Mouse (Mus musculus): ENCODE results near the gene Gprc5d. TPM values are rescaled to one million over a fixed set of nuclear protein-coding genes. Genes with fewer than 3 reads are reported as not detected.

Gprc5d gene
- polyA plus RNA-seq, 1 experiment: 0.07 TPM

- no peak for DNase-seq (ENCODE audit: low spot score)
These were observed 18.5 kb upstream of the Gprc5d start for GRCm38 (mm10) chr6:135136439-135137161.

GRCm38 (mm10) chr6:135135735-135136134, 17.7 kb upstream of the Gprc5d start:
- no peak for DNase-seq (ENCODE audit: low spot score)

GRCm38 (mm10) chr6:135133486-135133885, 15.4 kb upstream of the Gprc5d start:
- DNase-seq (ENCODE audit: low spot score): no peak

GRCm38 (mm10) chr6:135133086-135133485, 15.0 kb upstream of the Gprc5d start:
- no peak for DNase-seq (ENCODE audit: low spot score)

GRCm38 (mm10) chr6:135124755-135125380, 6.8 kb upstream of the Gprc5d start:
- DNase-seq (ENCODE audit: low spot score): no peak

GRCm38 (mm10) chr6:135116479-135116878, 1.6 kb downstream of the Gprc5d start:
- no peak for DNase-seq (ENCODE audit: low spot score)

- no peak for DNase-seq (ENCODE audit: low spot score)
These were observed 5.0 kb downstream of the Gprc5d start for GRCm38 (mm10) chr6:135113114-135113436.

- no peak for DNase-seq (ENCODE audit: low spot score)
These were observed 5.5 kb downstream of the Gprc5d start for GRCm38 (mm10) chr6:135112411-135113113.

GRCm38 (mm10) chr6:135107014-135107413, 11.1 kb downstream of the Gprc5d start:
- no peak for DNase-seq (ENCODE audit: low spot score)

- DNase-seq (ENCODE audit: low spot score): no peak
These were observed 15.3 kb downstream of the Gprc5d start for GRCm38 (mm10) chr6:135102736-135103303.

- no peak for DNase-seq (ENCODE audit: low spot score)
These were observed 17.2 kb downstream of the Gprc5d start for GRCm38 (mm10) chr6:135100787-135101472.

GRCm38 (mm10) chr6:135092798-135093470, 25.1 kb downstream of the Gprc5d start:
- no peak for DNase-seq (ENCODE audit: low spot score)

GRCm38 (mm10) chr6:135090661-135091060, 27.4 kb downstream of the Gprc5d start:
- no peak for DNase-seq (ENCODE audit: low spot score)

- DNase-seq (ENCODE audit: low spot score): no peak
These were observed 28.3 kb downstream of the Gprc5d start for GRCm38 (mm10) chr6:135089786-135090185.

GRCm38 (mm10) chr6:135087721-135088451, 30.2 kb downstream of the Gprc5d start:
- DNase-seq (ENCODE audit: low spot score): peak; percentile 57

- no peak for DNase-seq (ENCODE audit: low spot score)
These were observed 32.4 kb downstream of the Gprc5d start for GRCm38 (mm10) chr6:135085703-135086102.

GRCm38 (mm10) chr6:135083991-135084502, 34.0 kb downstream of the Gprc5d start:
- no peak for DNase-seq (ENCODE audit: low spot score)

- no peak for DNase-seq (ENCODE audit: low spot score)
These were observed 39.7 kb downstream of the Gprc5d start for GRCm38 (mm10) chr6:135078420-135078819.

- DNase-seq (ENCODE audit: low spot score): no peak
These were observed 41.9 kb downstream of the Gprc5d start for GRCm38 (mm10) chr6:135076202-135076601.

GRCm38 (mm10) chr6:135074405-135074947, 43.6 kb downstream of the Gprc5d start:
- no peak for DNase-seq (ENCODE audit: low spot score)
